Mouse (Mus musculus) lung, postnatal 14 days (tissue): ENCODE data around the gene Ttc30a2.
A peak's percentile ranks its signal among the peaks of the same experiment; 100 is the strongest.
"Not testable (repeated sequence)": the region's sequence is repeated elsewhere in the genome, so short reads cannot be mapped to it uniquely, and the experiment has no call there.

Experiments used
- DNase-seq: peaks from one replicate; pipeline ENCODE4 v3.0.0; 2021

Ttc30a2 gene

GRCm38 (mm10) chr2:75980933-75981439, 3.0 kb upstream of the Ttc30a2 start:
- DNase-seq: not testable (repeated sequence)

GRCm38 (mm10) chr2:75976070-75976469, 1.9 kb downstream of the Ttc30a2 start:
- DNase-seq: not testable (repeated sequence)

GRCm38 (mm10) chr2:75974131-75974530, 3.8 kb downstream of the Ttc30a2 start:
- no peak for DNase-seq

- peak; percentile 73 for DNase-seq
These were observed 13.0 kb downstream of the Ttc30a2 start for GRCm38 (mm10) chr2:75964972-75965371.

- peak; percentile 74 for DNase-seq
These were observed 13.5 kb downstream of the Ttc30a2 start for GRCm38 (mm10) chr2:75964512-75964911.

- no peak for DNase-seq
These were observed 13.9 kb downstream of the Ttc30a2 start for GRCm38 (mm10) chr2:75964051-75964450.

GRCm38 (mm10) chr2:75963211-75963840, 14.6 kb downstream of the Ttc30a2 start:
- DNase-seq: no peak

GRCm38 (mm10) chr2:75960366-75961330, 17.3 kb downstream of the Ttc30a2 start:
- DNase-seq: peak; percentile 47

GRCm38 (mm10) chr2:75959850-75960365, 18.1 kb downstream of the Ttc30a2 start:
- DNase-seq: peak; percentile 14

- DNase-seq: no peak
These were observed 18.7 kb downstream of the Ttc30a2 start for GRCm38 (mm10) chr2:75959183-75959849.

- DNase-seq: no peak
These were observed 22.3 kb downstream of the Ttc30a2 start for GRCm38 (mm10) chr2:75955709-75956108.

- no peak for DNase-seq
These were observed 24.6 kb downstream of the Ttc30a2 start for GRCm38 (mm10) chr2:75953320-75953719.

- no peak for DNase-seq
These were observed 27.3 kb downstream of the Ttc30a2 start for GRCm38 (mm10) chr2:75950685-75951084.

GRCm38 (mm10) chr2:75938117-75939063, 39.6 kb downstream of the Ttc30a2 start, which contains the start of gene Ttc30b:
Gene Ttc30b, minus strand, starts transcription at chr2:75938585.
- DNase-seq: peak; percentile 79

GRCm38 (mm10) chr2:75937520-75938116, 40.4 kb downstream of the Ttc30a2 start:
- not testable (repeated sequence) for DNase-seq

GRCm38 (mm10) chr2:75936685-75937084, 41.3 kb downstream of the Ttc30a2 start:
- not testable (repeated sequence) for DNase-seq

GRCm38 (mm10) chr2:75933541-75933940, 44.4 kb downstream of the Ttc30a2 start:
- DNase-seq: no peak

- no peak for DNase-seq
These were observed 47.0 kb downstream of the Ttc30a2 start for GRCm38 (mm10) chr2:75930941-75931340.

GRCm38 (mm10) chr2:75929786-75930444, 48.1 kb downstream of the Ttc30a2 start:
- DNase-seq: no peak

GRCm38 (mm10) chr2:75929141-75929540, 48.8 kb downstream of the Ttc30a2 start:
- DNase-seq: no peak

GRCm38 (mm10) chr2:75928011-75928410, 50.0 kb downstream of the Ttc30a2 start:
- DNase-seq: no peak
